Mouse (Mus musculus) adrenal gland, postnatal 10 days (tissue): ENCODE measurements around the gene Mafg. TPM values are rescaled to one million over a fixed set of nuclear protein-coding genes. Genes with fewer than 3 reads are reported as not detected.

Experiments
- microRNA-seq: library from miRNA; unstranded; fragments of <30 nt; microRNA quantifications from one replicate; pipeline ENCODE4 v1.2.0, GENCODE M21; 2021
- total RNA-seq, 2 experiments: library from RNA; stranded (reverse); gene quantifications; 2 replicates each; pipeline ENCODE4 v1.2.3; 2021

Mafg gene
- total RNA-seq, 2 experiments from 2014 or later, result 41.1 to 46.5 TPM

Small RNA genes lying within 50 kb of the gene (microRNA-seq; reads per million reads assigned to microRNA genes)
- gene Mir6936, result not detected

Other genes starting within 250 kb of the Mafg start
- gene Nploc4, start 195.9 kb downstream of the Mafg start, total RNA-seq, result 10 to 100 TPM; 59.7 to 67.0 TPM
- 1 to 10 TPM in 1 of 2 experiments, under 1 TPM in 1; 0.30 to 2.6 TPM for gene Tspan10, start 191.0 kb downstream of the Mafg start, total RNA-seq
- under 1 TPM in 1 of 2 experiments, not detected in 1; 0.94 TPM for gene Pde6g, start 180.1 kb downstream of the Mafg start, total RNA-seq
- gene Oxld1, start 175.5 kb downstream of the Mafg start, total RNA-seq, result 10 to 100 TPM; 59.0 to 82.0 TPM
- gene Ccdc137, start 175.5 kb downstream of the Mafg start, total RNA-seq, result 10 to 100 TPM; 16.1 to 18.8 TPM
- 10 to 100 TPM; 20.6 to 20.9 TPM for gene Arl16, start 166.0 kb downstream of the Mafg start, total RNA-seq
- 100 to 1,000 TPM; 179 to 189 TPM for gene Mrpl12, start 149.0 kb downstream of the Mafg start, total RNA-seq
- gene Slc25a10, start 141.8 kb downstream of the Mafg start, total RNA-seq, result 10 to 100 TPM; 58.5 to 60.9 TPM
- 10 to 100 TPM in 1 of 2 experiments, 1 to 10 TPM in 1; 9.6 to 15.7 TPM for gene Gcgr, start 102.9 kb downstream of the Mafg start, total RNA-seq
- gene Mcrip1, start 83.9 kb downstream of the Mafg start, total RNA-seq, result 10 to 100 TPM; 60.0 to 62.2 TPM
- gene Ppp1r27, start 82.5 kb downstream of the Mafg start, total RNA-seq, result 10 to 100 TPM in 1 of 2 experiments, 1 to 10 TPM in 1; 7.1 to 21.8 TPM
- gene P4hb, start 60.3 kb downstream of the Mafg start, total RNA-seq, result 100 to 1,000 TPM; 424 to 571 TPM
- gene Arhgdia, start 52.0 kb downstream of the Mafg start, total RNA-seq, result 100 to 1,000 TPM; 281 to 286 TPM
- 100 to 1,000 TPM; 112 to 114 TPM for gene Alyref, start 35.2 kb downstream of the Mafg start, total RNA-seq
- 10 to 100 TPM; 73.1 to 86.4 TPM for gene Anapc11, start 35.2 kb downstream of the Mafg start, total RNA-seq
- 1 to 10 TPM; 1.0 to 1.3 TPM for gene Npb, start 25.1 kb downstream of the Mafg start, total RNA-seq
- gene Pcyt2, start 15.7 kb downstream of the Mafg start, total RNA-seq, result 100 to 1,000 TPM; 144 to 150 TPM
- 10 to 100 TPM; 33.2 to 40.3 TPM for gene Sirt7, start 8.4 kb downstream of the Mafg start, total RNA-seq
- gene Pycr1, start 10.2 kb upstream of the Mafg start, total RNA-seq, result 1 to 10 TPM; 5.1 to 5.2 TPM
- 1 to 10 TPM; 3.2 to 7.6 TPM for gene Myadml2, start 14.6 kb upstream of the Mafg start, total RNA-seq
- 10 to 100 TPM; 12.4 to 13.3 TPM for gene Notum, start 27.6 kb upstream of the Mafg start, total RNA-seq
- gene Aspscr1, start 39.4 kb upstream of the Mafg start, total RNA-seq, result 10 to 100 TPM; 67.9 to 81.5 TPM
- gene Cenpx, start 80.1 kb upstream of the Mafg start, total RNA-seq, result 10 to 100 TPM; 47.6 to 51.3 TPM
- gene Lrrc45, start 80.3 kb upstream of the Mafg start, total RNA-seq, result 10 to 100 TPM; 20.0 to 27.4 TPM
- 1 to 10 TPM; 3.8 to 9.5 TPM for gene Rac3, start 87.9 kb upstream of the Mafg start, total RNA-seq
- 10 to 100 TPM; 33.0 to 37.3 TPM for gene Dcxr, start 93.7 kb upstream of the Mafg start, total RNA-seq
- 10 to 100 TPM in 1 of 2 experiments, 1 to 10 TPM in 1; 9.2 to 17.6 TPM for gene Cbr2, start 98.5 kb upstream of the Mafg start, total RNA-seq
- gene Hmga1b, start 129.2 kb upstream of the Mafg start, total RNA-seq, result 10 to 100 TPM; 23.9 to 46.6 TPM
- gene Rfng, start 150.6 kb upstream of the Mafg start, total RNA-seq, result 10 to 100 TPM; 15.9 to 20.6 TPM
- gene Gps1, start 150.7 kb upstream of the Mafg start, total RNA-seq, result 10 to 100 TPM; 84.2 to 89.3 TPM
- 10 to 100 TPM; 61.2 to 64.3 TPM for gene Dus1l, start 162.8 kb upstream of the Mafg start, total RNA-seq
- gene Fasn, start 190.9 kb upstream of the Mafg start, total RNA-seq, result 100 to 1,000 TPM in 1 of 2 experiments, 10 to 100 TPM in 1; 93.1 to 104 TPM